Mouse (Mus musculus) forebrain, embryonic 15.5 days (tissue): ENCODE results near the gene Plppr3. TPM values are rescaled to one million over a fixed set of nuclear protein-coding genes. Genes with fewer than 3 reads are reported as not detected.
A peak's percentile ranks its signal among the peaks of the same experiment; 100 is the strongest.

ENCODE experiments used
- ATAC-seq: fragments of 200-750 bp; cut with Nextera tagmentation; replicated peaks from 2 replicates; pipeline ENCODE4 v1.8.0; 2017; ENCODE audit warnings: mild to moderate bottlenecking, moderate TSS enrichment, moderate library complexity
- H3K27ac ChIP-seq: fragments of 300-500 bp; sonication (generic); replicated peaks from 2 replicates; pipeline ENCODE4 v1.5.1; 2015; ENCODE audit warnings: mild to moderate bottlenecking, inconsistent platforms
- H3K27me3 ChIP-seq: fragments of 300-500 bp; sonication (generic); 2 replicates; pipeline ENCODE4 v1.6.1; 2015; ENCODE audit warnings: inconsistent platforms
- H3K36me3 ChIP-seq: fragments of 300-500 bp; sonication (generic); 2 replicates; pipeline ENCODE4 v1.6.1; 2015; ENCODE audit warnings: mild to moderate bottlenecking, inconsistent platforms
- H3K4me1 ChIP-seq: fragments of 300-500 bp; sonication (generic); 2 replicates; pipeline ENCODE4 v1.6.1; 2015; ENCODE audit warnings: inconsistent platforms
- H3K4me2 ChIP-seq: fragments of 300-500 bp; sonication (generic); replicated peaks from 2 replicates; pipeline ENCODE4 v1.6.1; 2015; ENCODE audit warnings: mild to moderate bottlenecking, inconsistent platforms
- H3K4me3 ChIP-seq: fragments of 300-500 bp; sonication (generic); 2 replicates; pipeline ENCODE4 v1.5.1; 2015; ENCODE audit warnings: mild to moderate bottlenecking, inconsistent platforms
- H3K9ac ChIP-seq: fragments of 300-500 bp; sonication (generic); replicated peaks from 2 replicates; pipeline ENCODE4 v1.6.1; 2015; ENCODE audit warnings: mild to moderate bottlenecking, inconsistent platforms
- H3K9me3 ChIP-seq: fragments of 300-500 bp; sonication (generic); 2 replicates; pipeline ENCODE4 v1.6.1; 2016; ENCODE audit warnings: inconsistent platforms
- WGBS: fragments of 180-500 bp; shearing (Covaris S2); methylation state at CpG from one replicate; pipeline ENCODE4 v1.1.7; 2015; ENCODE audit warnings: mixed read lengths; 5-methylcytosine and 5-hydroxymethylcytosine counted together
- microRNA-seq: library from miRNA; unstranded; fragments of <30 nt; microRNA quantifications from one replicate; pipeline ENCODE4, GENCODE M21; 2016
- polyA plus RNA-seq: library from polyadenylated mRNA; unstranded; fragments of >200 nt; fragmentation: Nextera tagmentation; extraction: Ambion mirVana; gene quantifications from 2 replicates; pipeline ENCODE4 v1.2.1, GENCODE M21; 2015

Gene Plppr3
- polyA plus RNA-seq, 1 experiment from 2014 or later, result 410 TPM

GRCm38 (mm10) chr10:79820782-79821181 is 53.7 kb downstream of the Plppr3 start, which contains the start of gene Misp:
TSS of gene Misp (plus strand) at chr10:79820989.
- no peaks in the 10 kb centered on the region for H3K4me1 ChIP-seq
- no peak within 1 kb of the TSS for H3K4me3 ChIP-seq
- no peaks in the 10 kb centered on the region for H3K9me3 ChIP-seq
- H3K9ac ChIP-seq, result no peak within 1 kb of the TSS
- no peaks in the 10 kb centered on the region for H3K27me3 ChIP-seq
- ATAC-seq, result no peak
- H3K27ac ChIP-seq, result no peak within 1 kb of the TSS
- 71% methylated on average over 11 of the region's 11 CpGs for WGBS
- no peak within 1 kb of the TSS for H3K4me2 ChIP-seq
- peaks cover 49% of the 10 kb centered on the region for H3K36me3 ChIP-seq

- no peaks in the 10 kb centered on the region for H3K27me3 ChIP-seq
- no peak overlapping the region for H3K4me3 ChIP-seq
- H3K9ac ChIP-seq, result no peak overlapping the region
- 81% methylated on average over 8 of the region's 8 CpGs for WGBS
- peaks cover 54% of the 10 kb centered on the region for H3K36me3 ChIP-seq
- no peak overlapping the region for H3K27ac ChIP-seq
- H3K4me2 ChIP-seq, result no peak overlapping the region
- no peaks in the 10 kb centered on the region for H3K4me1 ChIP-seq
- ATAC-seq, result no peak
- H3K9me3 ChIP-seq, result no peaks in the 10 kb centered on the region
Observed at GRCm38 (mm10) chr10:79820277-79820676, 54.2 kb downstream of the Plppr3 start.

GRCm38 (mm10) chr10:79819606-79820005 is 54.8 kb downstream of the Plppr3 start:
- no peak overlapping the region for H3K4me2 ChIP-seq
- H3K9ac ChIP-seq, result no peak overlapping the region
- H3K9me3 ChIP-seq, result no peaks in the 10 kb centered on the region
- no peak overlapping the region for H3K27ac ChIP-seq
- no peaks in the 10 kb centered on the region for H3K4me1 ChIP-seq
- peaks cover 58% of the 10 kb centered on the region for H3K36me3 ChIP-seq
- H3K27me3 ChIP-seq, result no peaks in the 10 kb centered on the region
- ATAC-seq, result no peak
- 92% methylated on average over 17 of the region's 17 CpGs for WGBS
- no peak overlapping the region for H3K4me3 ChIP-seq

DNA sequence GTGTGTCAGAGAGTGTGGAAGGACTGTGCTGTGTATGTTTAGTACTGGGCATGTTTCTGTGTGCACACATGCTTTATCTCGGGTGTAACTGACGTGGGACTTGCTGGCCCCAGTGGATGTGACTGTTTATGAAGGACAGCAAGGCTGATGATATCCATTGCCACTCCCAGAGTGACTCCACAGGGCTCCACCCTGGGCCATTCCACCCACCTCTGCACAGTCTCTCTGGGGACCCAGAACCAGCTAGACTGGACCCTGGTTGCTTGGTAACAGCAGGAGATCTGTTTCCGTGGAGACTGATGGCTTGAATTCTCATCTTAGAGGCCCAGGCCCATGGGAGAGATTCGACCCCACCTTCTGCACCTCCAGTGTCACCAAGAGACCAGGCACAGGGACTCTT is 56.2 kb downstream of the Plppr3 start:
- Histone ChIP-seq H3K27ac (no peak overlapping the region), H3K4me3 (no peak overlapping the region), H3K9me3 (no peaks in the 10 kb centered on the region), H3K9ac (no peak overlapping the region), H3K36me3 (peaks cover 63% of the 10 kb centered on the region), H3K4me2 (no peak overlapping the region), H3K27me3 (no peaks in the 10 kb centered on the region), H3K4me1 (no peaks in the 10 kb centered on the region)
- no peak for ATAC-seq
- 70% methylated on average over 4 of the region's 4 CpGs for WGBS

GRCm38 (mm10) chr10:79817111-79817510 is 57.3 kb downstream of the Plppr3 start:
- peaks cover 67% of the 10 kb centered on the region for H3K36me3 ChIP-seq

DNA sequence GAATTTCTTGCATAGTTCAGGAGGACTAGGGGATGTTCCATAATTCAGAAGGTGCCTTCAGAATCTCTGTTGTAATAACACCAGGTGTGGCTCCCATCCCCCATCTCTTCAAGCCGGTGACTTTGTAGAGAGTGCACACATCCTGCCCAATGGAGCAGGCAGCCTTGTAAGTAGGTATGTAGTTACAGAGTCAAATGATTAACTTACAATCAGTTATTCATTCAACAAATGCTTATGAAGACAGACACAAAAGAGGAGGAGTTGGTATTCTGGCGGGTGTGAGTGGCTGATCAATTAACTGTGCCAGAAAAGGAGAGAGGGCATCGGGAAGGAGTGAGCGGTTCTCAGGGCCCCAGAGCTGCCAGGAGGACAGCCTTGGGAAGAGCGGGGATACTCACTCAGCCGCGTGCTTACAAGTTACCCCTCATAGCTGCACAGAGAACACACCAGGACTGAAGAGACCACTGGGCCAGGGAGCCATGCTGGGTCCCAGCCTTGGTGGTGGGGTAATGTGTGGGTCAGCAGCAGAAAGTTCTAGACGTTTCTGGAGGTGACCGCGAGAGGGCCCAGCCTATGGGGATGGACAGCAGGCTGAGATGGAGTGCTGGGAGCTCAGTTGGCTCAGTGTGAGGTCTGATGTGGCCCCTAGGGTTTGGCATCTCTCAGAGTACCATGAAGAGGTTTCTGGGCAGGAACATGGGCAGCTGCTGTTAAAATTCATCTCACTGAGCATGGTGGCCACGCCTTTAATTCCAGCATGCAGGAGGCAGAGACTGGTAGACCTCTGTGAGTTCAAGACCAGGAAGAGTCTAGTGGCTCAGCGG is 58.6 kb downstream of the Plppr3 start:
- Histone ChIP-seq H3K9me3 (no peaks in the 10 kb centered on the region), H3K27me3 (no peaks in the 10 kb centered on the region), H3K4me3 (no peak overlapping the region), H3K27ac (no peak overlapping the region), H3K4me2 (no peak overlapping the region), H3K4me1 (no peaks in the 10 kb centered on the region), H3K36me3 (peaks cover 70% of the 10 kb centered on the region), H3K9ac (no peak overlapping the region)
- ATAC-seq, result no peak
- 85% methylated on average over 12 of the region's 12 CpGs for WGBS

More at GRCm38 (mm10) chr10:79817111-79817510, 57.3 kb downstream of the Plppr3 start:
- no peak overlapping the region for H3K4me3 ChIP-seq
- H3K9me3 ChIP-seq, result no peaks in the 10 kb centered on the region
- no peaks in the 10 kb centered on the region for H3K27me3 ChIP-seq
- no peak for ATAC-seq
- no peak overlapping the region for H3K4me2 ChIP-seq
- no peak overlapping the region for H3K9ac ChIP-seq
- no peaks in the 10 kb centered on the region for H3K4me1 ChIP-seq
- no peak overlapping the region for H3K27ac ChIP-seq
- 86% methylated on average over 2 of the region's 2 CpGs for WGBS

DNA sequence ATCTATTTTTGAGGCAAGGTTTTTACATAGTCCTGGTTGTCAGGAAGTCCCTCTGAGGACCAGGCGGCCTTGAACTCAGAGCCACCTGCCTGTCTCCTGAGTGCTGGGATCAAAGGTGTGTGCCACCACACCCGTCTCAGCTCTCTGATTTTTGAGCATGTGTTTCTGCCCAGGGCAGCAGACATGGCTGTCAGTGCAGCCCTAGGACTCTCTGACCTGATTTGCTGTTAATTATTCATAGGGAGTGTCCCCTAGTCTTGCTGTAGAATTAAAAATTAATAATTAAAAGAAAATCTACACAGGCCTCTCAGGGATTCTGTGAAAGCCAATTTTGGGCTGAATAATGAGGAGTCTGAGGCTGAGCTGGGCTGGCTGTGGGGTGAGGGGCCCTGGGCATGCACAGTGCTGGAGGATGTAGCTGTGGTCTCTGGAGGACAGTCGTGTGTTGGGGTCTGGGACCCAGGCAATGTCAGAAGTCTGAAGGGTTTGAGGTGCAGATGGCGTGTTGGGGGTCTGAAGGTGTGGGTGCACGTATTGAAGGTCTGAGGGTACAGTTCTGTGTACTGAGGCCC is 60.1 kb downstream of the Plppr3 start:
- H3K4me3 ChIP-seq, result no peak overlapping the region
- no peak overlapping the region for H3K4me2 ChIP-seq
- no peak overlapping the region for H3K27ac ChIP-seq
- no peak for ATAC-seq
- H3K9me3 ChIP-seq, result no peaks in the 10 kb centered on the region
- no peak overlapping the region for H3K9ac ChIP-seq
- peaks cover 69% of the 10 kb centered on the region for H3K36me3 ChIP-seq
- no peaks in the 10 kb centered on the region for H3K4me1 ChIP-seq
- no peaks in the 10 kb centered on the region for H3K27me3 ChIP-seq
- 81% methylated on average over 5 of the region's 5 CpGs for WGBS

- Histone ChIP-seq H3K27ac (0 out of 2 replicates have a peak overlapping the region, but pooled peaks have one; percentile 3), H3K4me1 (no peaks in the 10 kb centered on the region; the same call in 1 of the 2 replicates), H3K9ac (no peak overlapping the region), H3K9me3 (no peaks in the 10 kb centered on the region), H3K4me3 (no peak overlapping the region), H3K36me3 (peaks cover 75% of the 10 kb centered on the region), H3K4me2 (no peak overlapping the region), H3K27me3 (no peaks in the 10 kb centered on the region)
- 22% methylated on average over 15 of the region's 15 CpGs for WGBS
- ATAC-seq, result peak; percentile 77
Observed at GRCm38 (mm10) chr10:79811736-79812637, 62.4 kb downstream of the Plppr3 start.

Small RNAs within 50 kb of the gene (microRNA-seq; reads per million reads assigned to microRNA genes)
- not detected for gene Mir6910

Other genes with a start within 250 kb of the Plppr3 start
- 15.1 and 15.3 TPM in 2 replicates for gene Shc2, start 236.7 kb downstream of the Plppr3 start, polyA plus RNA-seq
- gene Odf3l2, start 228.9 kb downstream of the Plppr3 start, polyA plus RNA-seq, result 0.32 TPM in 1 of 2 replicates, not detected in the other
- 0.95 and 1.3 TPM in 2 replicates for gene Madcam1, start 210.1 kb downstream of the Plppr3 start, polyA plus RNA-seq
- 80.0 and 83.6 TPM in 2 replicates for gene Tpgs1, start 205.3 kb downstream of the Plppr3 start, polyA plus RNA-seq
- 75.7 and 81.2 TPM in 2 replicates for gene Cdc34, start 192.4 kb downstream of the Plppr3 start, polyA plus RNA-seq
- 2.0 and 2.3 TPM in 2 replicates for gene Gzmm, start 185.6 kb downstream of the Plppr3 start, polyA plus RNA-seq
- gene Bsg, start 170.1 kb downstream of the Plppr3 start, polyA plus RNA-seq, result 689 and 728 TPM in 2 replicates
- gene Hcn2, start 158.0 kb downstream of the Plppr3 start, polyA plus RNA-seq, result 0.64 and 0.69 TPM in 2 replicates
- 43.7 and 44.0 TPM in 2 replicates for gene Polrmt, start 128.1 kb downstream of the Plppr3 start, polyA plus RNA-seq
- gene Fgf22, start 119.6 kb downstream of the Plppr3 start, polyA plus RNA-seq, result 0.69 and 0.72 TPM in 2 replicates
- 94.9 and 108 TPM in 2 replicates for gene Rnf126, start 107.7 kb downstream of the Plppr3 start, polyA plus RNA-seq
- 0.83 and 0.84 TPM in 2 replicates for gene Fstl3, start 97.4 kb downstream of the Plppr3 start, polyA plus RNA-seq
- 0.25 and 0.43 TPM in 2 replicates for gene Prss57, start 83.7 kb downstream of the Plppr3 start, polyA plus RNA-seq
- gene Palm, start 81.1 kb downstream of the Plppr3 start, polyA plus RNA-seq, result 317 and 325 TPM in 2 replicates
- gene Misp, start 53.6 kb downstream of the Plppr3 start, polyA plus RNA-seq, result 0.66 and 0.68 TPM in 2 replicates
- 108 and 120 TPM in 2 replicates for gene Ptbp1, start 20.2 kb downstream of the Plppr3 start, polyA plus RNA-seq
- gene Prtn3, start 158 bp downstream of the Plppr3 start, polyA plus RNA-seq, result 13.5 and 15.0 TPM in 2 replicates
- 0.19 TPM in 1 of 2 replicates, not detected in the other for gene Elane, start 11.6 kb upstream of the Plppr3 start, polyA plus RNA-seq
- not detected in 2 replicates for gene Cfd, start 16.2 kb upstream of the Plppr3 start, polyA plus RNA-seq
- 53.2 and 56.6 TPM in 2 replicates for gene Med16, start 34.3 kb upstream of the Plppr3 start, polyA plus RNA-seq
- 10.4 and 21.1 TPM in 2 replicates for gene Gm26602, start 36.2 kb upstream of the Plppr3 start, polyA plus RNA-seq
- gene Kiss1r, start 42.3 kb upstream of the Plppr3 start, polyA plus RNA-seq, result 2.2 and 2.7 TPM in 2 replicates
- gene R3hdm4, start 46.6 kb upstream of the Plppr3 start, polyA plus RNA-seq, result 272 and 277 TPM in 2 replicates
- 2.7 and 3.1 TPM in 2 replicates for gene Arid3a, start 52.4 kb upstream of the Plppr3 start, polyA plus RNA-seq
- 89.2 and 94.3 TPM in 2 replicates for gene Wdr18, start 85.5 kb upstream of the Plppr3 start, polyA plus RNA-seq
- gene Grin3b, start 96.1 kb upstream of the Plppr3 start, polyA plus RNA-seq, result 0.50 and 0.63 TPM in 2 replicates
- 21.7 and 23.1 TPM in 2 replicates for gene Tmem259, start 109.7 kb upstream of the Plppr3 start, polyA plus RNA-seq
- gene Cnn2, start 114.0 kb upstream of the Plppr3 start, polyA plus RNA-seq, result 26.7 and 29.1 TPM in 2 replicates
- gene Abca7, start 121.9 kb upstream of the Plppr3 start, polyA plus RNA-seq, result 3.7 and 4.1 TPM in 2 replicates
- 1.3 TPM in 2 replicates for gene Arhgap45, start 142.0 kb upstream of the Plppr3 start, polyA plus RNA-seq
- gene Polr2e, start 165.2 kb upstream of the Plppr3 start, polyA plus RNA-seq, result 179 and 186 TPM in 2 replicates
- 472 and 476 TPM in 2 replicates for gene Gpx4, start 172.5 kb upstream of the Plppr3 start, polyA plus RNA-seq
- 13.4 TPM in 2 replicates for gene Sbno2, start 230.9 kb upstream of the Plppr3 start, polyA plus RNA-seq
- 20.3 and 21.5 TPM in 2 replicates for gene Stk11, start 241.2 kb upstream of the Plppr3 start, polyA plus RNA-seq